27 mouse cellular contexts compared by ENCODE assay signal in genomic region chr9:31196742-31197141, GRCm38 (mm10).
"Had no signal": no experiment of that assay in that cellular context is flagged by ENCODE, and none has a peak within 500 bp of the region (broad histone marks: within the 10 kb centered on the region; RNA-seq: fewer than 3 reads in every experiment).

No protein-coding gene starts in this region.

- H3K36me3 ChIP-seq: midbrain, embryonic 13.5 days; midbrain, embryonic 15.5 days had no signal

- H3K9ac ChIP-seq: limb, embryonic 12.5 days; limb, embryonic 13.5 days; limb, embryonic 15.5 days; liver, embryonic 12.5 days; liver, embryonic 13.5 days; liver, embryonic 14.5 days; liver, embryonic 15.5 days; liver, postnatal 0 days; lung, embryonic 14.5 days; lung, embryonic 15.5 days; midbrain, embryonic 12.5 days; midbrain, embryonic 13.5 days; midbrain, embryonic 15.5 days had no signal

- H3K4me1 ChIP-seq: limb, embryonic 15.5 days; megakaryocyte, embryonic 14.5 days; midbrain, embryonic 12.5 days; midbrain, embryonic 13.5 days; midbrain, embryonic 15.5 days had no signal

- H3K27ac ChIP-seq: limb, embryonic 10.5 days; limb, embryonic 12.5 days; limb, embryonic 13.5 days; limb, embryonic 15.5 days; liver, embryonic 12.5 days; liver, embryonic 13.5 days; liver, embryonic 14.5 days; liver, embryonic 15.5 days; lung, embryonic 15.5 days; macrophage; midbrain, embryonic 10.5 days; midbrain, embryonic 12.5 days; midbrain, embryonic 13.5 days; midbrain, embryonic 15.5 days had no signal

- H3K4me3 ChIP-seq: limb, embryonic 10.5 days; limb, embryonic 12.5 days; limb, embryonic 13.5 days; limb, embryonic 15.5 days; liver, embryonic 12.5 days; liver, embryonic 13.5 days; liver, embryonic 15.5 days; lung, embryonic 15.5 days; megakaryocyte, embryonic 14.5 days; midbrain, embryonic 10.5 days; midbrain, embryonic 12.5 days; midbrain, embryonic 13.5 days; midbrain, embryonic 15.5 days; myocyte had no signal

- H3K27me3 ChIP-seq: limb, embryonic 12.5 days; limb, embryonic 13.5 days; limb, embryonic 15.5 days; liver, embryonic 12.5 days; liver, embryonic 13.5 days; liver, embryonic 15.5 days; lung, embryonic 15.5 days; megakaryocyte, embryonic 14.5 days; midbrain, embryonic 12.5 days; midbrain, embryonic 13.5 days; midbrain, embryonic 15.5 days had no signal

- DNase-seq: left cerebral cortex, postnatal 4 days; liver; liver, embryonic 13.5 days; liver, postnatal 0 days; lung, adult 18-20 months; lung, adult 2 months; lung, embryonic 14.5 days; lung, postnatal 10 days; lung, postnatal 14 days; lung, postnatal 36 days; lung, postnatal 4 days; midbrain, embryonic 14.5 days had no signal
